Mouse (Mus musculus): ENCODE results near the gene Slc12a6.

- TF ChIP-seq CTCF (IDR thresholded peaks at IDR 0.05; ENCODE audit: borderline replicate concordance, insufficient read depth, low read depth, low read length) (no peak), POLR2A (IDR thresholded peaks at IDR 0.05; ENCODE audit: borderline replicate concordance, insufficient read depth, low read length) (no peak)
Measured at GRCm38 (mm10) chr2:112241787-112242186, 23.8 kb upstream of the Slc12a6 start.
